Mouse (Mus musculus) MN1 (cell line): ENCODE measurements around the gene Manba.
A peak's percentile ranks its signal among the peaks of the same experiment; 100 is the strongest.
"Not testable (repeated sequence)": the region's sequence is repeated elsewhere in the genome, so short reads cannot be mapped to it uniquely, and the experiment has no call there.

Source experiments
- DNase-seq: peaks from one replicate; pipeline ENCODE4 v3.0.0-alpha.2; 2016; ENCODE audit warnings: low spot score

Manba gene

GRCm38 (mm10) chr3:135485128-135485899 is at the start of gene Manba:
Gene Manba (plus strand): TSS chr3:135485611.
- DNase-seq, result peak; percentile 74

- no peak for DNase-seq
Measured at GRCm38 (mm10) chr3:135436901-135437616, 48.4 kb upstream of the Manba start.

GRCm38 (mm10) chr3:135437758-135438495 is 47.5 kb upstream of the Manba start, which contains the start of gene Ube2d3:
Gene Ube2d3 (plus strand): TSS chr3:135438149.
- DNase-seq, result peak; percentile 98

GRCm38 (mm10) chr3:135438531-135438912 is 46.9 kb upstream of the Manba start:
- peak; percentile 91 for DNase-seq

GRCm38 (mm10) chr3:135438913-135439531 is 46.4 kb upstream of the Manba start:
- peak; percentile 74 for DNase-seq

GRCm38 (mm10) chr3:135439651-135440050 is 45.8 kb upstream of the Manba start:
- no peak for DNase-seq

GRCm38 (mm10) chr3:135440221-135440620 is 45.2 kb upstream of the Manba start:
- DNase-seq, result peak; percentile 25

- DNase-seq, result peak; percentile 16
Measured at GRCm38 (mm10) chr3:135440621-135441020, 44.8 kb upstream of the Manba start.

- DNase-seq, result no peak
Measured at GRCm38 (mm10) chr3:135444930-135445329, 40.5 kb upstream of the Manba start.

- no peak for DNase-seq
Measured at GRCm38 (mm10) chr3:135458981-135459380, 26.4 kb upstream of the Manba start.

GRCm38 (mm10) chr3:135468402-135468801 is 17.0 kb upstream of the Manba start:
- no peak for DNase-seq

- no peak for DNase-seq
Measured at GRCm38 (mm10) chr3:135469146-135469545, 16.3 kb upstream of the Manba start.

- DNase-seq, result peak; percentile 71
Measured at GRCm38 (mm10) chr3:135469974-135470373, 15.4 kb upstream of the Manba start.

- no peak for DNase-seq
Measured at GRCm38 (mm10) chr3:135470823-135471222, 14.6 kb upstream of the Manba start.

- DNase-seq, result no peak
Measured at GRCm38 (mm10) chr3:135475025-135475424, 10.4 kb upstream of the Manba start.

- no peak for DNase-seq
Measured at GRCm38 (mm10) chr3:135476286-135476685, 9.1 kb upstream of the Manba start.

- DNase-seq, result no peak
Measured at GRCm38 (mm10) chr3:135476977-135477376, 8.4 kb upstream of the Manba start.

GRCm38 (mm10) chr3:135479090-135479489 is 6.3 kb upstream of the Manba start:
- DNase-seq, result not testable (repeated sequence)

- DNase-seq, result no peak
Measured at GRCm38 (mm10) chr3:135480767-135481166, 4.6 kb upstream of the Manba start.

- no peak for DNase-seq
Measured at GRCm38 (mm10) chr3:135481608-135482007, 3.8 kb upstream of the Manba start.

- DNase-seq, result not testable (repeated sequence)
Measured at GRCm38 (mm10) chr3:135484650-135485049, 761 bp upstream of the Manba start.

GRCm38 (mm10) chr3:135485900-135486241 is 460 bp downstream of the Manba start:
- no peak for DNase-seq
